Mouse (Mus musculus): ENCODE measurements around the gene Gm47995.

GRCm38 (mm10) chr1:151214862-151215261 is 16.6 kb downstream of the Gm47995 start:
- TF ChIP-seq CTCF (IDR thresholded peaks at IDR 0.05; ENCODE audit: borderline replicate concordance, insufficient read depth, low read depth, low read length) (no peak), POLR2A (IDR thresholded peaks at IDR 0.05; ENCODE audit: borderline replicate concordance, insufficient read depth, low read length) (no peak)

All from cerebellum, adult 2 months (tissue).